Mouse (Mus musculus): ENCODE results near the gene Sdhaf4.

Gene Sdhaf4

DNA sequence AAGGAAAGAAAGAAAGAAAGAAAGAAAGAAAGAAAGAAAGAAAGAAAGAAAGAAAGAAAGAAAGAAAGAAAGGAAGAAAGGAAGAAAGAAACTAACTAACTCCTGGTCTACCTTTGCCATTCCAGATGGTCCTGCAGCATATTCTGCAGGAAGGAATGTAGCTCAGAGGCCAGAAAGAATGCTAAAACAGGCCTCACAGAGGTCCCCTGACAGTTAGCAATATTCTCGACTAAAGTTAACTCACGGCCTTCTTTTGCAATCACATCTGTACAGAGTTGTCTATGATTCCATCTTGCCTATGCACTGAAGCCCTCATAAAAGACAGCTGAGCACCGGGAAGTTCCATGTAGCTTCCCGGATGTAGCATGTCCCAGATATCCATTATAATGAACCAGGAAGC lies 49.9 kb downstream of the Sdhaf4 start:
- DNase-seq (ENCODE audit: low spot score): no peak

DNA sequence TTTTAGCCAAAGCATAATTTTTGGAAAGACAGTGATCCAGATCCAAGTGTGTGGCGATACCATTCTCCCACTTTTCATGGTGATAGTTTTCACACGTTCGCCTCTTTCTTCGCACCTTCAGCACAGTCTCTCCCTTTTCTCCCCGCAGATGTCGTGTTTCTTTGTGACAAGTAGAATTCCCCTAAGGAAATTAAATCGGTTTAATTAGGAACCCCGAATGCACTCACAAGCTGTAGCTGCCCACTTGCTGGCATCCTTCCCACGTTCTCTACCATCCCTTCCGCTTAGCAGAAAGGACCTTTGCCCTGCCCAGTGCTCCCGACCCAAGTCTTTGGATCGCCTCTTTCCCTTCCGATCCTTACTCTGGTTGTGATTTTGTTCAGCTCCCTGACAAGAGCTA lies 51.5 kb downstream of the Sdhaf4 start:
- peak; percentile 42 for DNase-seq (ENCODE audit: low spot score)

DNA sequence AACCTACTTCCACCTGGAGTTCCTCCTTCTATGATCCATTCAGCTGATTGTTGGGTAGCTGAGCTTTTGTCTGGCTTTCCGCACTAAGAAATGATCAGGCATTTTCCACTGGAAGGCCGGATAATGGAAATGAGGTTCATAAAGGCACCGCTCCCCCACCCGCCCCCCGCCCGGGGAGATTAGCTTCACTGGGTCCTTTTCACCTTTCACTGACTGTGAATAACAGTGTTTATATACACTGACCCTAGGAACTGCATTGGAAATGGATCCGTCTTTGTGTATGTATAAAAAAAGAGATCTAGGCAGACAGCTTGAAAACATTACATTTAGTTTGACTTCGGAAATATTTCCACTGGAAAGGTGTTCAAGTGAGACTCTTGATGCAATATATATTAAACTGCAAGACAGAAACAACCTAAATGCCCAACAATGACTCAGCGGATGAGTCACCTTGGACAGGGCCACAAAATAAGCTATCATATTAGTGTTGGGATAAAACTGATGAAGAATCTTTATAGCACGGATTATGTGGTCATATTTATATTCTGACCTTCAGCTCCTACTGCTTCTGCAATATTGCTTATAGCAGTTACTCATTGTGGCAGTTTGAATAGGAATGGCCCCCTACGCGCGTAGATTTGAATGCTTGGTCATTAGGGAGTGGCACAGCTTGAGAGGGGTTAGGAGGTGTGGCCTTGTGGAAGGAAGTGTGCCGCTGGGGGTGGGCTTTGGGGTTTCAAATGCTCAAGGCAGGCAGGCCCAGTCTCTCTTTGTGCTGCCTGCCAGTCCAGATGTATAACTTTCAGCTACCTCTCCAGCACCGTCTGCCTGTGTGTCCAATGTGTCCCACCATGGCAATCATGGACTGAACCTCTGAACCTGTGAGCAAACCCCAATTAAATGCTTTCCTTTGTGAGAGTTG lies 56.4 kb downstream of the Sdhaf4 start:
- no peak for DNase-seq (ENCODE audit: low spot score)

DNA sequence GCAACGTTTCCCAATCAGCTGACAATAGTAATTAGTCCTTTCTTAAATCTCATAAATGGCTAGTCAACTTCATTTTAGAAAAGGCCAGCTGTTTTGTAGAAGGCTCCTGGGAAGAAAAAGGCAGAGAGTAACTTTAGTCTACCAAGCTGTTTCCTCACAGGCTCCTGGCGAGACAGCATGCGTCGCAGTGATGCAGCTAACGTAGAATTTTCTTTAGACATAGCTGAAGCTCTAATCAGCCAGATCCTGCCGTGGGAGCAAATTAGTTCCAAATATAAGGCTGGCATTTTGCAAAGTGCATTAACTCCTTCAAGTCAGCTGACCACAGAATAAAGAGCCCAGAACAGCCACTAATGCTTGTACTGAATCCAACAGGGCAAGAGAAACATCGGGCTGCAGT lies 57.2 kb downstream of the Sdhaf4 start:
- no peak for DNase-seq (ENCODE audit: low spot score)

Measured in left cerebral cortex, adult 11 months (tissue).